Mouse (Mus musculus) left cerebral cortex, adult 9 months (tissue): ENCODE data around the gene Gm20532.

ENCODE experiments used
- DNase-seq, 2 experiments: peaks; one replicate each; pipeline ENCODE4 v3.0.0; 2022; ENCODE audit warnings: low spot score in 2 of 2

Gm20532 gene

GRCm38 (mm10) chr2:26617928-26618327 is 31.5 kb downstream of the Gm20532 start:
- DNase-seq = no peak

- DNase-seq = no peak
Measured at GRCm38 (mm10) chr2:26621246-26621645, 34.8 kb downstream of the Gm20532 start.

GRCm38 (mm10) chr2:26622984-26623383 is 36.5 kb downstream of the Gm20532 start:
- DNase-seq = no peak

GRCm38 (mm10) chr2:26625419-26625818 is 39.0 kb downstream of the Gm20532 start:
- DNase-seq = no peak

- DNase-seq = no peak
Measured at GRCm38 (mm10) chr2:26626081-26626480, 39.6 kb downstream of the Gm20532 start.

- peak; percentile 62 to 87 for DNase-seq
Measured at GRCm38 (mm10) chr2:26627921-26628739, 41.7 kb downstream of the Gm20532 start, which contains the start of gene Fam69b. TSS of gene Fam69b (plus strand) at chr2:26628457.

GRCm38 (mm10) chr2:26628792-26629437 is 42.5 kb downstream of the Gm20532 start:
- DNase-seq = no peak

- no peak for DNase-seq
Measured at GRCm38 (mm10) chr2:26632541-26633395, 46.3 kb downstream of the Gm20532 start.

- no peak for DNase-seq
Measured at GRCm38 (mm10) chr2:26633953-26634530, 47.6 kb downstream of the Gm20532 start.

- DNase-seq = no peak
Measured at GRCm38 (mm10) chr2:26634629-26635488, 48.4 kb downstream of the Gm20532 start.

- DNase-seq = no peak
Measured at GRCm38 (mm10) chr2:26635489-26636324, 49.3 kb downstream of the Gm20532 start.

- DNase-seq = no peak
Measured at GRCm38 (mm10) chr2:26636325-26636635, 49.8 kb downstream of the Gm20532 start.

GRCm38 (mm10) chr2:26637316-26637932 is 51.0 kb downstream of the Gm20532 start:
- DNase-seq = no peak

- DNase-seq = no peak
Measured at GRCm38 (mm10) chr2:26638039-26638438, 51.6 kb downstream of the Gm20532 start.

GRCm38 (mm10) chr2:26638572-26638971 is 52.1 kb downstream of the Gm20532 start:
- DNase-seq = no peak

- no peak for DNase-seq
Measured at GRCm38 (mm10) chr2:26639083-26639482, 52.6 kb downstream of the Gm20532 start.

- DNase-seq = peak; percentile 79 to 97
Measured at GRCm38 (mm10) chr2:26639838-26640830, 53.7 kb downstream of the Gm20532 start.

- no peak for DNase-seq
Measured at GRCm38 (mm10) chr2:26641006-26641647, 54.7 kb downstream of the Gm20532 start.
